Mouse (Mus musculus): Measurements from ENCODE around the gene Tecta. TPM values are rescaled to one million over a fixed set of nuclear protein-coding genes. Genes with fewer than 3 reads are reported as not detected.

Tecta gene
- polyA plus RNA-seq (2015; fragmentation: Nextera tagmentation; extraction: Ambion mirVana), result 0.26 and 0.37 TPM in 2 replicates

DNA sequence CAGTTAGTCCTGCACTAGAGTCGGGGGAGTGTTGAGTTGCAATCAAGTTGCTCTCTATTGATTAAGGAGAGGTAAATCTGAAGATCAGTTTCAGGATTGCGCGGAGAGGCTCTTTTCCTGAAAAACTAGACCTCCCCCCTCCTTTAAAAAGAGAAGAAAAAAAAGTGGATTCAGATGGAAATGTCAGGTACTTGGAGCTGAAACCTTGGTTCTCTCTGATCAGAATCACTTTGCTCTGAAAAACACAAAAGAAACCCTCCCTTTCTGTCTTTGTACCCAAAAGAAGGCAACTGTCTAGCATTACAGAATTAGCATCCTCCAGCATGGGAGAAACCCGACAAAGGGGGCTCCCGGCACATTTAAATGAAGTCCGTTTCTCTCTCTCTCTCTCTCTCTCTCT lies at the start of gene Tecta:
Gene Tecta (minus strand): TSS at position 101 of the 400 bp plus-strand sequence.
- H3K4me3 ChIP-seq, result no peak within 1 kb of the TSS
- H3K9me3 ChIP-seq, result no peaks in the 10 kb centered on the region
- no peaks in the 10 kb centered on the region for H3K27me3 ChIP-seq
- 0 out of 2 replicates have a peak, but pooled peaks cover 4% of the 10 kb centered on the region for H3K4me1 ChIP-seq
- no peak for ATAC-seq (ENCODE audit: insufficient number of reproducible peaks, insufficient read depth, low FRiP score, low TSS enrichment, low read depth)
- no peaks in the 10 kb centered on the region for H3K36me3 ChIP-seq
- no peak within 1 kb of the TSS for H3K9ac ChIP-seq
- 48% methylated on average over 6 of the region's 6 CpGs for WGBS
- no peak within 1 kb of the TSS for H3K4me2 ChIP-seq
- no peak within 1 kb of the TSS for H3K27ac ChIP-seq

DNA sequence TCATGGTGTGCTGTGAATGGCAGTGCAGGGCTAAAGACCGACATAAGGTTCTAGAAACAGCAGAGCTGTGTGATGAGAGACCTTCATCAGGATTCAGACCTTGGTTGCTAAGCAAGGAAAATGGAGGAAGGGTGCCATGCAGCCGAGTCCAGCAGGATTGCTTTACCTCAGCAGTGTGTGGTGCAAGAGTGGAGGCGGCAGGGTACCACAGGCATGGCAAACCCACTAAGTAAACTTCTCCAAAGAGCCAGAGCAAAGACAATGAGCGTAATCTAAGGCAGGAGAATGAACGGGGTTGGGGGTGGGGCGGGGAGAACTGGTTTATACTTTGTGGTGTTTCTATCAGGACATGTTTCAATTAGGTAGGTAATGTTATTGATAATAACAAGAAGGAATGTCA lies 49.3 kb upstream of the Tecta start:
- Histone ChIP-seq H3K4me3 (no peak overlapping the region), H3K27ac (no peak overlapping the region), H3K36me3 (peaks cover 54% of the 10 kb centered on the region), H3K4me1 (no peaks in the 10 kb centered on the region), H3K9me3 (no peaks in the 10 kb centered on the region), H3K27me3 (no peaks in the 10 kb centered on the region), H3K4me2 (no peak overlapping the region), H3K9ac (no peak overlapping the region)
- WGBS, result 89% methylated on average over 6 of the region's 6 CpGs
- ATAC-seq (ENCODE audit: insufficient number of reproducible peaks, insufficient read depth, low FRiP score, low TSS enrichment, low read depth), result no peak

DNA sequence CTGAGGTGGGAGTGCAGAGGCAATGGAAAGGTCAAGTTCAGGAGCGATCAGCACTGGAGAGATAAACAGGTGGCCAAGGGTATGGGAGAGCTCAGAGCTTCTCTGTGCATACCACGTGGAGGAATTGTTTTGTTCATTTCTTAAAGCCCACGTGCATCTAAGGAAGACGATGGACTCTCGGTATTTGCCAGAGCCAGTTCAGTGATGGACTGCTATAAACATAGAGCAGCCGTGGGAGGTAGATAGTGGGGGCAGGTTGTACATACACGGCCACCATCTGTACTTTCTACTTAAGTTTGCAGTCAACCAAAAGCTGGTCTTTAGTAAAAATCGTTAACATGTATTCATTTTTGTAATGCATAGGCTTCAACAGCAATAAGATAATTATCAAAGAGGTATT lies 42.4 kb upstream of the Tecta start:
- no peak overlapping the region for H3K4me2 ChIP-seq
- no peaks in the 10 kb centered on the region for H3K9me3 ChIP-seq
- H3K9ac ChIP-seq, result no peak overlapping the region
- H3K27ac ChIP-seq, result no peak overlapping the region
- H3K27me3 ChIP-seq, result no peaks in the 10 kb centered on the region
- peaks cover 3% of the 10 kb centered on the region for H3K4me1 ChIP-seq
- peaks cover 69% of the 10 kb centered on the region for H3K36me3 ChIP-seq
- 93% methylated on average over 8 of the region's 8 CpGs for WGBS
- no peak for ATAC-seq (ENCODE audit: insufficient number of reproducible peaks, insufficient read depth, low FRiP score, low TSS enrichment, low read depth)
- no peak overlapping the region for H3K4me3 ChIP-seq

GRCm38 (mm10) chr9:42441234-42441633 lies 41.5 kb upstream of the Tecta start:
- Histone ChIP-seq H3K9me3 (no peaks in the 10 kb centered on the region), H3K36me3 (peaks cover 74% of the 10 kb centered on the region)

GRCm38 (mm10) chr9:42439446-42439845 lies 39.7 kb upstream of the Tecta start:
- Histone ChIP-seq H3K9ac (no peak overlapping the region), H3K27ac (no peak overlapping the region), H3K4me2 (no peak overlapping the region), H3K9me3 (no peaks in the 10 kb centered on the region), H3K36me3 (peaks cover 72% of the 10 kb centered on the region), H3K4me1 (peaks cover 3% of the 10 kb centered on the region), H3K27me3 (no peaks in the 10 kb centered on the region), H3K4me3 (no peak overlapping the region)
- WGBS, result 46% methylated on average over 4 of the region's 4 CpGs
- no peak for ATAC-seq (ENCODE audit: insufficient number of reproducible peaks, insufficient read depth, low FRiP score, low TSS enrichment, low read depth)

More at GRCm38 (mm10) chr9:42441234-42441633, 41.5 kb upstream of the Tecta start:
- ATAC-seq (ENCODE audit: insufficient number of reproducible peaks, insufficient read depth, low FRiP score, low TSS enrichment, low read depth), result no peak
- H3K27me3 ChIP-seq, result no peaks in the 10 kb centered on the region
- no peak overlapping the region for H3K9ac ChIP-seq
- peaks cover 3% of the 10 kb centered on the region for H3K4me1 ChIP-seq
- no peak overlapping the region for H3K4me3 ChIP-seq
- H3K4me2 ChIP-seq, result no peak overlapping the region
- no peak overlapping the region for H3K27ac ChIP-seq
- 94% methylated on average over 2 of the region's 2 CpGs for WGBS

GRCm38 (mm10) chr9:42432155-42432554 lies 32.4 kb upstream of the Tecta start:
- Histone ChIP-seq H3K4me3 (no peak overlapping the region), H3K36me3 (peaks cover 64% of the 10 kb centered on the region), H3K4me2 (no peak overlapping the region), H3K4me1 (no peaks in the 10 kb centered on the region), H3K27me3 (no peaks in the 10 kb centered on the region), H3K9ac (no peak overlapping the region), H3K27ac (no peak overlapping the region), H3K9me3 (no peaks in the 10 kb centered on the region)
- no peak for ATAC-seq (ENCODE audit: insufficient number of reproducible peaks, insufficient read depth, low FRiP score, low TSS enrichment, low read depth)
- 92% methylated on average over 2 of the region's 2 CpGs for WGBS

- Histone ChIP-seq H3K27ac (no peak overlapping the region), H3K4me1 (no peaks in the 10 kb centered on the region), H3K4me3 (no peak overlapping the region), H3K36me3 (peaks cover 64% of the 10 kb centered on the region), H3K27me3 (no peaks in the 10 kb centered on the region), H3K9ac (no peak overlapping the region), H3K4me2 (no peak overlapping the region), H3K9me3 (no peaks in the 10 kb centered on the region)
- WGBS, result 90% methylated on average over 2 of the region's 2 CpGs
- no peak for ATAC-seq (ENCODE audit: insufficient number of reproducible peaks, insufficient read depth, low FRiP score, low TSS enrichment, low read depth)
Measured at GRCm38 (mm10) chr9:42431606-42432005, 31.9 kb upstream of the Tecta start.

- 72% methylated on average over 12 of the region's 12 CpGs for WGBS
- H3K27ac ChIP-seq, result no peak overlapping the region
- H3K36me3 ChIP-seq, result peaks cover 52% of the 10 kb centered on the region
- H3K9me3 ChIP-seq, result no peaks in the 10 kb centered on the region
- no peak overlapping the region for H3K9ac ChIP-seq
- ATAC-seq (ENCODE audit: insufficient number of reproducible peaks, insufficient read depth, low FRiP score, low TSS enrichment, low read depth), result no peak
- no peak overlapping the region for H3K4me2 ChIP-seq
- no peaks in the 10 kb centered on the region for H3K27me3 ChIP-seq
- no peaks in the 10 kb centered on the region for H3K4me1 ChIP-seq
- no peak overlapping the region for H3K4me3 ChIP-seq
Measured at GRCm38 (mm10) chr9:42428060-42428924, 28.6 kb upstream of the Tecta start.

GRCm38 (mm10) chr9:42426661-42427358 lies 27.1 kb upstream of the Tecta start:
- no peak for ATAC-seq (ENCODE audit: insufficient number of reproducible peaks, insufficient read depth, low FRiP score, low TSS enrichment, low read depth)
- Histone ChIP-seq H3K27me3 (no peaks in the 10 kb centered on the region), H3K9ac (no peak overlapping the region), H3K4me2 (no peak overlapping the region), H3K27ac (no peak overlapping the region), H3K36me3 (peaks cover 49% of the 10 kb centered on the region), H3K4me3 (no peak overlapping the region), H3K4me1 (no peaks in the 10 kb centered on the region), H3K9me3 (no peaks in the 10 kb centered on the region)
- WGBS, result 53% methylated on average over 10 of the region's 10 CpGs

GRCm38 (mm10) chr9:42423649-42424048 lies 23.9 kb upstream of the Tecta start:
- H3K4me2 ChIP-seq, result no peak overlapping the region
- H3K36me3 ChIP-seq, result peaks cover 38% of the 10 kb centered on the region
- no peaks in the 10 kb centered on the region for H3K9me3 ChIP-seq
- H3K27me3 ChIP-seq, result no peaks in the 10 kb centered on the region
- 74% methylated on average over 2 of the region's 2 CpGs for WGBS
- H3K27ac ChIP-seq, result no peak overlapping the region
- H3K4me3 ChIP-seq, result no peak overlapping the region
- no peak for ATAC-seq (ENCODE audit: insufficient number of reproducible peaks, insufficient read depth, low FRiP score, low TSS enrichment, low read depth)
- no peak overlapping the region for H3K9ac ChIP-seq
- H3K4me1 ChIP-seq, result no peaks in the 10 kb centered on the region

- no peak overlapping the region for H3K4me3 ChIP-seq
- H3K9me3 ChIP-seq, result no peaks in the 10 kb centered on the region
- H3K4me1 ChIP-seq, result peaks cover 16% of the 10 kb centered on the region
- H3K27me3 ChIP-seq, result no peaks in the 10 kb centered on the region
- no peak overlapping the region for H3K4me2 ChIP-seq
- H3K27ac ChIP-seq, result no peak overlapping the region
- WGBS, result 78% methylated on average over 2 of the region's 2 CpGs
- H3K36me3 ChIP-seq, result peaks cover 30% of the 10 kb centered on the region
- no peak overlapping the region for H3K9ac ChIP-seq
- ATAC-seq (ENCODE audit: insufficient number of reproducible peaks, insufficient read depth, low FRiP score, low TSS enrichment, low read depth), result no peak
Measured at GRCm38 (mm10) chr9:42419687-42420086, 20.0 kb upstream of the Tecta start.

- Histone ChIP-seq H3K4me2 (no peak overlapping the region), H3K9me3 (no peaks in the 10 kb centered on the region), H3K4me1 (peaks cover 24% of the 10 kb centered on the region), H3K36me3 (peaks cover 29% of the 10 kb centered on the region), H3K9ac (no peak overlapping the region), H3K4me3 (no peak overlapping the region), H3K27me3 (no peaks in the 10 kb centered on the region), H3K27ac (no peak overlapping the region)
- WGBS, result 85% methylated on average over 5 of the region's 5 CpGs
- no peak for ATAC-seq (ENCODE audit: insufficient number of reproducible peaks, insufficient read depth, low FRiP score, low TSS enrichment, low read depth)
Measured at GRCm38 (mm10) chr9:42418786-42419185, 19.1 kb upstream of the Tecta start.

Measured in embryonic facial prominence, embryonic 13.5 days (tissue).